Mouse (Mus musculus): ENCODE measurements around the gene Bco2. TPM values are rescaled to one million over a fixed set of nuclear protein-coding genes. Genes with fewer than 3 reads are reported as not detected.

Bco2 gene
- 4.7 and 5.3 TPM in 2 replicates for polyA plus RNA-seq (2015; fragmentation: Nextera tagmentation; extraction: Ambion mirVana)

- peak within 1 kb of the TSS; percentile 56 for H3K27ac ChIP-seq (replicated peaks)
- H3K4me2 ChIP-seq (replicated peaks; ENCODE audit: low read depth), result peak within 1 kb of the TSS; percentile 41
- H3K4me3 ChIP-seq (ENCODE audit: low read depth, low read length), result peak within 1 kb of the TSS; percentile 6; the same call in 1 of the 2 replicates
- no peaks in the 10 kb centered on the region for H3K27me3 ChIP-seq (ENCODE audit: control insufficient read depth, insufficient read depth, low read length)
- H3K36me3 ChIP-seq (ENCODE audit: control insufficient read depth, insufficient read depth, low read length), result no peaks in the 10 kb centered on the region
- ATAC-seq (ENCODE audit: low FRiP score, low TSS enrichment) (peak; percentile 70), DNase-seq (ENCODE audit: low spot score) (peak; percentile 39)
- H3K9ac ChIP-seq (ENCODE audit: low read length), result 0 out of 2 replicates have a peak within 1 kb of the TSS, but pooled peaks have one; percentile 13
- H3K9me3 ChIP-seq (ENCODE audit: control insufficient read depth, low read length), result no peaks in the 10 kb centered on the region
- 25% methylated on average over 2 of the region's 2 CpGs for WGBS
- TF ChIP-seq EP300 (optimal IDR thresholded peaks at IDR 0.05) (no peak), CTCF (IDR thresholded peaks at IDR 0.05; ENCODE audit: low read depth) (no peak)
- H3K4me1 ChIP-seq (replicated peaks; ENCODE audit: control insufficient read depth, insufficient read depth), result no peaks in the 10 kb centered on the region
Observed at GRCm38 (mm10) chr9:50555094-50555446, at the start of gene Bco2. Bco2 (minus strand) TSS chr9:50555181.

GRCm38 (mm10) chr9:50604338-50604737 lies 49.4 kb upstream of the Bco2 start:
- Histone ChIP-seq H3K4me2 (replicated peaks; ENCODE audit: low read depth) (peak overlapping the region; percentile 76), H3K27ac (replicated peaks) (peak overlapping the region; percentile 91), H3K9me3 (ENCODE audit: control insufficient read depth, low read length) (no peaks in the 10 kb centered on the region), H3K27me3 (ENCODE audit: control insufficient read depth, insufficient read depth, low read length) (no peaks in the 10 kb centered on the region), H3K4me1 (replicated peaks; ENCODE audit: control insufficient read depth, insufficient read depth) (peaks cover 5% of the 10 kb centered on the region), H3K36me3 (ENCODE audit: control insufficient read depth, insufficient read depth, low read length) (peaks cover 10% of the 10 kb centered on the region; the same call in 1 of the 2 replicates), H3K4me3 (ENCODE audit: low read depth, low read length) (peak overlapping the region; percentile 63), H3K9ac (ENCODE audit: low read length) (peak overlapping the region; percentile 86)
- DNase-seq (ENCODE audit: low spot score), result no peak
- under 1% methylated on average over 6 of the region's 6 CpGs for WGBS
- no peak for TF ChIP-seq CTCF (IDR thresholded peaks at IDR 0.05; ENCODE audit: low read depth)
- TF ChIP-seq EP300 (optimal IDR thresholded peaks at IDR 0.05), result no peak
- no peak for ATAC-seq (ENCODE audit: low FRiP score, low TSS enrichment)

- peaks cover 5% of the 10 kb centered on the region for H3K4me1 ChIP-seq (replicated peaks; ENCODE audit: control insufficient read depth, insufficient read depth)
- ATAC-seq (ENCODE audit: low FRiP score, low TSS enrichment), result no peak; the same call in 1 of the 2 replicates
- TF ChIP-seq EP300 (optimal IDR thresholded peaks at IDR 0.05), result no peak
- TF ChIP-seq CTCF (IDR thresholded peaks at IDR 0.05; ENCODE audit: low read depth), result peak; percentile 62
- peaks cover 11% of the 10 kb centered on the region; the same call in 1 of the 2 replicates for H3K36me3 ChIP-seq (ENCODE audit: control insufficient read depth, insufficient read depth, low read length)
- H3K27ac ChIP-seq (replicated peaks), result peak overlapping the region; percentile 91
- H3K4me2 ChIP-seq (replicated peaks; ENCODE audit: low read depth), result peak overlapping the region; percentile 76
- no peaks in the 10 kb centered on the region for H3K9me3 ChIP-seq (ENCODE audit: control insufficient read depth, low read length)
- under 1% methylated on average over 24 of the region's 24 CpGs for whole genome bisulfite sequencing
- no peaks in the 10 kb centered on the region for H3K27me3 ChIP-seq (ENCODE audit: control insufficient read depth, insufficient read depth, low read length)
- peak overlapping the region; percentile 63 for H3K4me3 ChIP-seq (ENCODE audit: low read depth, low read length)
- peak overlapping the region; percentile 86 for H3K9ac ChIP-seq (ENCODE audit: low read length)
- DNase-seq (ENCODE audit: low spot score), result no peak
Observed at GRCm38 (mm10) chr9:50603998-50604324, 49.0 kb upstream of the Bco2 start.

- no peak for TF ChIP-seq CTCF (IDR thresholded peaks at IDR 0.05; ENCODE audit: low read depth)
- TF ChIP-seq EP300 (optimal IDR thresholded peaks at IDR 0.05), result no peak
- DNase-seq (ENCODE audit: low spot score) (peak; percentile 94), ATAC-seq (ENCODE audit: low FRiP score, low TSS enrichment) (peak; percentile 97)
- Histone ChIP-seq H3K9ac (ENCODE audit: low read length) (peak within 1 kb of the TSS; percentile 86), H3K4me1 (replicated peaks; ENCODE audit: control insufficient read depth, insufficient read depth) (peaks cover 5% of the 10 kb centered on the region), H3K27me3 (ENCODE audit: control insufficient read depth, insufficient read depth, low read length) (no peaks in the 10 kb centered on the region), H3K36me3 (ENCODE audit: control insufficient read depth, insufficient read depth, low read length) (peaks cover 15% of the 10 kb centered on the region), H3K4me3 (ENCODE audit: low read depth, low read length) (peak within 1 kb of the TSS; percentile 63), H3K9me3 (ENCODE audit: control insufficient read depth, low read length) (no peaks in the 10 kb centered on the region), H3K4me2 (replicated peaks; ENCODE audit: low read depth) (peak within 1 kb of the TSS; percentile 76), H3K27ac (replicated peaks) (peak within 1 kb of the TSS; percentile 91)
- under 1% methylated on average over 48 of the region's 48 CpGs for WGBS
Observed at GRCm38 (mm10) chr9:50603189-50603997, 48.4 kb upstream of the Bco2 start, which contains the start of the genes Sdhd and Timm8b. Sdhd (minus strand) TSS chr9:50603812. Timm8b (plus strand) TSS chr9:50603910.

- peak overlapping the region; percentile 70 for H3K9ac ChIP-seq (ENCODE audit: low read length)
- peak overlapping the region; percentile 53 for H3K27ac ChIP-seq (replicated peaks)
- peaks cover 5% of the 10 kb centered on the region for H3K4me1 ChIP-seq (replicated peaks; ENCODE audit: control insufficient read depth, insufficient read depth)
- TF ChIP-seq CTCF (IDR thresholded peaks at IDR 0.05; ENCODE audit: low read depth), result no peak
- TF ChIP-seq EP300 (optimal IDR thresholded peaks at IDR 0.05), result no peak
- ATAC-seq (ENCODE audit: low FRiP score, low TSS enrichment), result no peak
- peak overlapping the region; percentile 76 for H3K4me2 ChIP-seq (replicated peaks; ENCODE audit: low read depth)
- 75% methylated on average over 7 of the region's 7 CpGs for WGBS
- peaks cover 15% of the 10 kb centered on the region for H3K36me3 ChIP-seq (ENCODE audit: control insufficient read depth, insufficient read depth, low read length)
- H3K4me3 ChIP-seq (ENCODE audit: low read depth, low read length), result peak overlapping the region; percentile 63
- H3K9me3 ChIP-seq (ENCODE audit: control insufficient read depth, low read length), result no peaks in the 10 kb centered on the region
- DNase-seq (ENCODE audit: low spot score), result no peak
- no peaks in the 10 kb centered on the region for H3K27me3 ChIP-seq (ENCODE audit: control insufficient read depth, insufficient read depth, low read length)
Observed at GRCm38 (mm10) chr9:50602055-50602845, 47.3 kb upstream of the Bco2 start.

Measured in stomach, postnatal 0 days (tissue).